Mouse (Mus musculus) limb, embryonic 11.5 days (tissue): ENCODE measurements around the gene Mest. TPM values are rescaled to one million over a fixed set of nuclear protein-coding genes. Genes with fewer than 3 reads are reported as not detected.
A peak's percentile ranks its signal among the peaks of the same experiment; 100 is the strongest.

Experiments used
- ATAC-seq: fragments of 200-750 bp; cut with Nextera tagmentation; 2 replicates; pipeline ENCODE4 v1.8.0; 2017; ENCODE audit warnings: low read depth; ENCODE audit not compliant: insufficient number of reproducible peaks, low FRiP score, low TSS enrichment
- DNase-seq: peaks from one replicate; pipeline ENCODE4 v3.0.0-alpha.2; 2015; ENCODE audit warnings: low spot score
- H3K27ac ChIP-seq: fragments of 300-500 bp; sonication (generic); replicated peaks from 2 replicates; pipeline ENCODE4 v1.5.1; 2014; ENCODE audit warnings: low read depth, mild to moderate bottlenecking, low read length
- H3K27me3 ChIP-seq: fragments of 300-500 bp; sonication (generic); 2 replicates; pipeline ENCODE4 v1.6.1; 2014; ENCODE audit warnings: mild to moderate bottlenecking, low read length, mixed read lengths; ENCODE audit not compliant: control insufficient read depth, insufficient read depth
- H3K36me3 ChIP-seq: fragments of 300-500 bp; sonication (generic); 2 replicates; pipeline ENCODE4 v1.6.1; 2014; ENCODE audit warnings: mild to moderate bottlenecking, low read length, moderate library complexity, mixed read lengths; ENCODE audit not compliant: control insufficient read depth, insufficient read depth
- H3K4me1 ChIP-seq: fragments of 300-500 bp; sonication (generic); 2 replicates; pipeline ENCODE4 v1.6.1; 2014; ENCODE audit warnings: low read length, mixed read lengths; ENCODE audit not compliant: control insufficient read depth, insufficient read depth
- H3K4me2 ChIP-seq: fragments of 300-500 bp; sonication (generic); 2 replicates; pipeline ENCODE4 v1.6.1; 2014; ENCODE audit warnings: low read depth, mild to moderate bottlenecking, moderate library complexity; ENCODE audit not compliant: severe bottlenecking
- H3K4me3 ChIP-seq: fragments of 300-500 bp; sonication (generic); 2 replicates; pipeline ENCODE4 v1.5.1; 2014; ENCODE audit warnings: low read depth, low read length
- H3K9ac ChIP-seq: fragments of 300-500 bp; sonication (generic); 2 replicates; pipeline ENCODE4 v1.6.1; 2014; ENCODE audit warnings: mild to moderate bottlenecking, low read length
- H3K9me3 ChIP-seq: fragments of 300-500 bp; sonication (generic); 2 replicates; pipeline ENCODE4 v1.6.1; 2016; ENCODE audit warnings: low read length; ENCODE audit not compliant: control insufficient read depth
- WGBS: fragments of 180-500 bp; shearing (Covaris S2); extraction: QIAGEN DNeasy Blood & Tissue Kit; methylation state at CpG from one replicate; pipeline ENCODE4 v1.1.7; 2014; 5-methylcytosine and 5-hydroxymethylcytosine counted together
- polyA plus RNA-seq: library from polyadenylated mRNA; unstranded; fragments of >200 nt; fragmentation: Nextera tagmentation; extraction: Ambion mirVana; gene quantifications from 2 replicates; pipeline ENCODE4 v1.2.1, GENCODE M21; 2014

Mest gene
- polyA plus RNA-seq, 1 experiment from 2014 or later: 2,987 TPM

GRCm38 (mm10) chr6:30680442-30680841 is 42.9 kb upstream of the Mest start:
- no peaks in the 10 kb centered on the region for H3K27me3 ChIP-seq
- no peaks in the 10 kb centered on the region for H3K36me3 ChIP-seq
- peak overlapping the region; percentile 22 for H3K9ac ChIP-seq
- H3K27ac ChIP-seq: peak overlapping the region; percentile 70
- no peaks in the 10 kb centered on the region for H3K9me3 ChIP-seq
- H3K4me2 ChIP-seq: no peak overlapping the region
- H3K4me3 ChIP-seq: no peak overlapping the region
- peaks cover 42% of the 10 kb centered on the region for H3K4me1 ChIP-seq
- no peak for DNase-seq
- no peak for ATAC-seq
- WGBS: 52% methylated on average over 7 of the region's 7 CpGs

GRCm38 (mm10) chr6:30681935-30682900 is 41.1 kb upstream of the Mest start:
- H3K9me3 ChIP-seq: no peaks in the 10 kb centered on the region
- ATAC-seq (peak; percentile 87; the same call in 1 of the 2 replicates), DNase-seq (peak; percentile 76)
- no peaks in the 10 kb centered on the region for H3K36me3 ChIP-seq
- no peak overlapping the region for H3K4me3 ChIP-seq
- 47% methylated on average over 13 of the region's 13 CpGs for WGBS
- H3K9ac ChIP-seq: peak overlapping the region; percentile 23
- H3K4me1 ChIP-seq: peaks cover 35% of the 10 kb centered on the region
- H3K27ac ChIP-seq: peak overlapping the region; percentile 96
- H3K27me3 ChIP-seq: no peaks in the 10 kb centered on the region
- H3K4me2 ChIP-seq: no peak overlapping the region

DNA sequence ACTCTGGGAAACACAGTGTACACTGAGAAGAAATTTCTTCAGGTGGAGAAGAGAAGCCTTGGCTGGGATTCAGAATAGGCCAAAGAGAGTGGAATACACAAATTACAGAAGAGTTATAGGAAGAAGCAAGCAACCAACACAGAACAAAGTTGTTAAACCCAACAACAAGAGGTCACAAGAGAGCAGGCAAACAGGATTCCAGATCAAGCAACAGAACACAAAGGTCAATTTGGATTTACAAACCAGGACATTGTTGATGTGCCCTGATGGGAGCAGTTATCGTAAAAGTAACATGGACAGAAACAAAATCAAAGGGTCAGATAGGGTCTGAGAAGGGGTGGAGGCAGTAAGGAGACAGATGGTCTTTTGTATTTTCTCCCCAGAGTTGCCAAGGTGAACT is 38.8 kb upstream of the Mest start:
- no peak overlapping the region for H3K9ac ChIP-seq
- peaks cover 24% of the 10 kb centered on the region for H3K4me1 ChIP-seq
- DNase-seq (no peak), ATAC-seq (no peak)
- no peaks in the 10 kb centered on the region for H3K36me3 ChIP-seq
- no peaks in the 10 kb centered on the region for H3K27me3 ChIP-seq
- no peak overlapping the region for H3K4me2 ChIP-seq
- H3K9me3 ChIP-seq: no peaks in the 10 kb centered on the region
- 79% methylated on average over 1 of the region's 1 CpGs for WGBS
- H3K4me3 ChIP-seq: no peak overlapping the region
- H3K27ac ChIP-seq: no peak overlapping the region

DNA sequence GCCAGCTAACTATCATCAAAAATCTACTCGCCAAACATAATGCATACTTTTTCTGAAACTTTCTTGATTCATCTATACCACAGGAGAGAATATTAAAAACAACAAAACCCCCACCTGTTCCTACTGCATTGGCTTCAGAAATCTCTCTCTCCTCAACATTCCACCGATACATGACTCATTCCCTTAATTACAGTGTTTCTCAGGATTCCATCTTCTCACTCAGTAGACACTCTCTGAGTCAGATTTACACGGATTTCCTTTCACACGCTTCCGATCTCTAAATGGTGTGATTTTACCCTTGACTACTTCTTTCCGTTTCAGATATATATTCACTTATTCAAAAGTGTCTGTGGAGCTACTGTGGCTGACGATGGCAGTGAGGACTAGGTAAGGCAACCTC is 36.1 kb upstream of the Mest start:
- Histone ChIP-seq H3K4me1 (peaks cover 11% of the 10 kb centered on the region), H3K9me3 (no peaks in the 10 kb centered on the region), H3K27me3 (no peaks in the 10 kb centered on the region), H3K9ac (no peak overlapping the region), H3K4me2 (no peak overlapping the region), H3K27ac (0 out of 2 replicates have a peak overlapping the region, but pooled peaks have one; percentile 14), H3K36me3 (no peaks in the 10 kb centered on the region), H3K4me3 (no peak overlapping the region)
- DNase-seq: no peak
- WGBS: 91% methylated on average over 7 of the region's 7 CpGs
- no peak for ATAC-seq

DNA sequence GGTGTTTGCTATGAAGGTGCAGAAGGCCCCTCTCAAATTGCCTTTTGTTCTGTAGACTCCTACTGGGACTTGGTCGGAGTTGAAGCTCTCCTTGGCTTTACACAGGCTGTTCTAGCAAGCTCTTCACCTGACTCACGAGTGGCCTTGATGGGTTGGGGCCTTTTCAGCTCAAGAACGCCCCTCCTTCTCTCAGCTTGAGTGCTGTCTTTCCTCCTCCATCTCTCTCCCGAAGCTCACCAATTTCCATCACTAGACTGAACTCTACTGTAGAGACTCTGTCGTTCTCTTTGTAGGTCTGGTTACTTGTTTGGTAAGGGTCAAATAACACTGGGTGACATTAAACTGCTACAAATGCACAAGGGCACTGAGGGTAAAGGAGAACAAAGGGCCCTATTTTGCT is 30.5 kb upstream of the Mest start:
- no peak for ATAC-seq
- Histone ChIP-seq H3K27me3 (no peaks in the 10 kb centered on the region), H3K4me3 (peak overlapping the region; percentile 35; the same call in 1 of the 2 replicates), H3K4me1 (peaks cover 3% of the 10 kb centered on the region; the same call in 1 of the 2 replicates), H3K27ac (peak overlapping the region; percentile 97), H3K4me2 (peak overlapping the region; percentile 52), H3K9ac (peak overlapping the region; percentile 77), H3K36me3 (no peaks in the 10 kb centered on the region), H3K9me3 (no peaks in the 10 kb centered on the region)
- 84% methylated on average over 5 of the region's 5 CpGs for WGBS
- no peak for DNase-seq

- DNase-seq: peak; percentile 99
- Histone ChIP-seq H3K4me3 (peak within 1 kb of the TSS; percentile 35), H3K27me3 (no peaks in the 10 kb centered on the region), H3K4me1 (peaks cover 3% of the 10 kb centered on the region; the same call in 1 of the 2 replicates), H3K9ac (peak within 1 kb of the TSS; percentile 77), H3K4me2 (peak within 1 kb of the TSS; percentile 52), H3K27ac (peak within 1 kb of the TSS; percentile 97), H3K9me3 (no peaks in the 10 kb centered on the region), H3K36me3 (no peaks in the 10 kb centered on the region)
- WGBS: under 1% methylated on average over 52 of the region's 52 CpGs
- peak; percentile 97 for ATAC-seq
Observed at GRCm38 (mm10) chr6:30693350-30693991, 29.9 kb upstream of the Mest start, which contains the start of gene Cep41. Cep41 (minus strand) TSS chr6:30693749.

- Histone ChIP-seq H3K4me2 (peak overlapping the region; percentile 29; the same call in 1 of the 2 replicates), H3K27ac (peak overlapping the region; percentile 97), H3K36me3 (no peaks in the 10 kb centered on the region), H3K9me3 (no peaks in the 10 kb centered on the region), H3K9ac (no peak overlapping the region), H3K4me1 (peaks cover 3% of the 10 kb centered on the region; the same call in 1 of the 2 replicates), H3K4me3 (no peak overlapping the region), H3K27me3 (no peaks in the 10 kb centered on the region)
- 45% methylated on average over 6 of the region's 6 CpGs for WGBS
- DNase-seq (no peak), ATAC-seq (0 out of 2 replicates have a peak, but pooled peaks have one; percentile 15)
Observed at GRCm38 (mm10) chr6:30694209-30694608, 29.1 kb upstream of the Mest start.

DNA sequence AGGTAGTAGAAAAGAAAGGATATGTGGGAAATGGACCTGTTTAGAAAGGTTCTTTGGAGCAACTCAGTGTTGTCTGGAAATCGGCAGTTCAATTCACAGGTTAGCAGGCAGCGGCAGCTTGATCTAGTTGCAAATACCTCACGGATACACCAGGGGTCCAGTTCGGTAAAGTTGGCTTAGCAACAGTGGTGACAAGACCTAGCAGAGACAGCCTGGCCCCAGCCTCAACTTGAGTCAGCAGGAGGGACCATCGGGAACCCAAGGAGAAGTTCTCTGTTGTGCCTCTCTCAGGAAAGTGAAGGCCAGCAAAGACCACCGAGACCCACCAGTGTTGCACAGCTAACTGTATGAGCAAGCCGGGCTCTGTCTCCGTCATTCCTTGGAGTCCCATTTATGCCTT is 28.2 kb upstream of the Mest start:
- ATAC-seq: no peak
- H3K9me3 ChIP-seq: no peaks in the 10 kb centered on the region
- no peaks in the 10 kb centered on the region for H3K36me3 ChIP-seq
- H3K4me2 ChIP-seq: no peak overlapping the region
- no peaks in the 10 kb centered on the region for H3K27me3 ChIP-seq
- H3K4me3 ChIP-seq: no peak overlapping the region
- WGBS: 89% methylated on average over 8 of the region's 8 CpGs
- no peak for DNase-seq
- H3K27ac ChIP-seq: no peak overlapping the region
- peaks cover 7% of the 10 kb centered on the region for H3K4me1 ChIP-seq
- H3K9ac ChIP-seq: no peak overlapping the region
